Mouse (Mus musculus): Measurements from ENCODE around the gene Matn4. TPM values are rescaled to one million over a fixed set of nuclear protein-coding genes. Genes with fewer than 3 reads are reported as not detected.

The Matn4 gene
- polyA plus RNA-seq, 1 experiment from 2014 or later = 66.0 TPM

DNA sequence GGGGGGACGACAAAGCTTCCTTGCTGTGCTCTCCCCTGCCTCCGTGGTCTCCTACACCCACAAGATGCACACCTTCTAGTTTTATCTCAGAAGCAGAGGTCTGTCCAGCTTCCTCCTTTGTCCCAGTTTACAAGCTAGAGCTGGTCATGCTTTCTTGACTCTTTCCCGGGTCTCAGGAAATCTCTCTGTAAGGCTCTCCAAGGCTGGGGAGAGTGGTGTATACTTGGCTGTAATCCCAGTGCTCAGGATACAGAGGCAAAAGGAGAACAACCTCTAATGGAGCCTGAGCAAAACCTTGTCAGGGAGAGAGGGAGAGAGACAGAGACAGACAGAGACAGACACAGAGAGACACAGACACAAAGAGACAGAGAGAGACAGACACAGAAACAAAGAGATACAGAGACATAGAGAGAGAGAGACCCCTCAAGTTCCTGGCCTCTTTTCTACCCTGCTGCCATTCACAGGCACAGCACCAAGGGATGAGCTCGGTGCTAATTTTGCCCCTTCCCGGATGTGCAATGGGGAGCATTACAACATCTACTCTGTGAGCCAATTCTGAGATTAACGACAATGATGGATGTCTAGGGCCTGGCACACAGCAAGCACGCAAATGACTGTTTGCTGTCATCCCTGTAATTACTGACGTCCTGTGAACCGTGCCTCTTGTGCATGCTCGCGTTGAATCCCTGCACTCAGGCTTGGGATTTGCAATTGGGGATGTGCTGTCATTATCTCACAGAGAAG is 21.1 kb downstream of the Matn4 start:
- Histone ChIP-seq H3K4me3 (no peak overlapping the region), H3K4me2 (no peak overlapping the region), H3K4me1 (peaks cover 18% of the 10 kb centered on the region), H3K9me3 (no peaks in the 10 kb centered on the region), H3K9ac (no peak overlapping the region), H3K36me3 (no peaks in the 10 kb centered on the region), H3K27ac (no peak overlapping the region), H3K27me3 (peaks cover 26% of the 10 kb centered on the region)
- no peak for ATAC-seq (ENCODE audit: insufficient number of reproducible peaks, insufficient read depth, low FRiP score, low TSS enrichment, low read depth)
- 62% methylated on average over 11 of the region's 11 CpGs for WGBS

DNA sequence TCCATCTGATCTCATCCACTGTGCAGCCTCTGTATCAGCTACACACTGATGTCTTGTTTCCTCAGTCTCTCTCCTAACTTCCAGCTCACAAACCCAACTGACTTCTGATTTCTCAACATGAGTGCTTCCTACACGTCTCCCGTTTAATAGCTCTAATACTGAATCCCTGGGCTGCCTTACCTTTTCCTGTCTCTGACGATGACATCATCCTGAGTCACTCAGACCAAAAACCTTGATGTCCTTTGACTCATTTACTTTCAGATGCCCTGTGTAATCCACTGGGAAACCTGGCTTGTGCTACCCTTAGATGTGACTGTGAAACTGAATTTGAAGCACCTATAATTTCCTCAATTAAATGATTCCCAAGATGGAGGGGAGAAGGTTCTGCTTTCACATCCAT is 22.0 kb downstream of the Matn4 start:
- Histone ChIP-seq H3K27me3 (peaks cover 17% of the 10 kb centered on the region), H3K4me2 (no peak overlapping the region), H3K4me1 (peaks cover 16% of the 10 kb centered on the region), H3K9me3 (no peaks in the 10 kb centered on the region), H3K4me3 (no peak overlapping the region), H3K27ac (no peak overlapping the region), H3K9ac (no peak overlapping the region), H3K36me3 (no peaks in the 10 kb centered on the region)
- no peak for ATAC-seq (ENCODE audit: insufficient number of reproducible peaks, insufficient read depth, low FRiP score, low TSS enrichment, low read depth)
- WGBS = 79% methylated on average over 3 of the region's 3 CpGs

GRCm38 (mm10) chr2:164381726-164382125 is 23.2 kb downstream of the Matn4 start:
- Histone ChIP-seq H3K27ac (no peak overlapping the region), H3K9ac (no peak overlapping the region), H3K9me3 (no peaks in the 10 kb centered on the region), H3K4me2 (no peak overlapping the region), H3K36me3 (no peaks in the 10 kb centered on the region), H3K4me1 (peaks cover 11% of the 10 kb centered on the region), H3K4me3 (no peak overlapping the region), H3K27me3 (peaks cover 5% of the 10 kb centered on the region)
- ATAC-seq (ENCODE audit: insufficient number of reproducible peaks, insufficient read depth, low FRiP score, low TSS enrichment, low read depth) = no peak
- WGBS = 79% methylated on average over 8 of the region's 8 CpGs

- H3K27ac ChIP-seq = no peak overlapping the region
- no peaks in the 10 kb centered on the region for H3K27me3 ChIP-seq
- H3K9me3 ChIP-seq = no peaks in the 10 kb centered on the region
- H3K4me3 ChIP-seq = no peak overlapping the region
- no peak for ATAC-seq (ENCODE audit: insufficient number of reproducible peaks, insufficient read depth, low FRiP score, low TSS enrichment, low read depth)
- no peaks in the 10 kb centered on the region for H3K4me1 ChIP-seq
- no peak overlapping the region for H3K9ac ChIP-seq
- no peaks in the 10 kb centered on the region for H3K36me3 ChIP-seq
- H3K4me2 ChIP-seq = no peak overlapping the region
- WGBS = 86% methylated on average over 15 of the region's 15 CpGs
Measured at GRCm38 (mm10) chr2:164377478-164378426, 27.2 kb downstream of the Matn4 start.

- WGBS = 54% methylated on average over 4 of the region's 4 CpGs
- Histone ChIP-seq H3K4me2 (no peak overlapping the region), H3K9me3 (no peaks in the 10 kb centered on the region), H3K36me3 (no peaks in the 10 kb centered on the region), H3K27me3 (no peaks in the 10 kb centered on the region), H3K4me3 (no peak overlapping the region), H3K4me1 (no peaks in the 10 kb centered on the region), H3K27ac (no peak overlapping the region), H3K9ac (no peak overlapping the region)
- no peak for ATAC-seq (ENCODE audit: insufficient number of reproducible peaks, insufficient read depth, low FRiP score, low TSS enrichment, low read depth)
Measured at GRCm38 (mm10) chr2:164373187-164373586, 31.8 kb downstream of the Matn4 start.

- 31% methylated on average over 3 of the region's 3 CpGs for WGBS
- H3K9me3 ChIP-seq = no peaks in the 10 kb centered on the region
- no peaks in the 10 kb centered on the region for H3K4me1 ChIP-seq
- no peaks in the 10 kb centered on the region for H3K36me3 ChIP-seq
- no peak overlapping the region for H3K9ac ChIP-seq
- H3K4me2 ChIP-seq = no peak overlapping the region
- H3K27ac ChIP-seq = no peak overlapping the region
- no peaks in the 10 kb centered on the region for H3K27me3 ChIP-seq
- ATAC-seq (ENCODE audit: insufficient number of reproducible peaks, insufficient read depth, low FRiP score, low TSS enrichment, low read depth) = no peak
- no peak overlapping the region for H3K4me3 ChIP-seq
Measured at GRCm38 (mm10) chr2:164372408-164373053, 32.4 kb downstream of the Matn4 start.

DNA sequence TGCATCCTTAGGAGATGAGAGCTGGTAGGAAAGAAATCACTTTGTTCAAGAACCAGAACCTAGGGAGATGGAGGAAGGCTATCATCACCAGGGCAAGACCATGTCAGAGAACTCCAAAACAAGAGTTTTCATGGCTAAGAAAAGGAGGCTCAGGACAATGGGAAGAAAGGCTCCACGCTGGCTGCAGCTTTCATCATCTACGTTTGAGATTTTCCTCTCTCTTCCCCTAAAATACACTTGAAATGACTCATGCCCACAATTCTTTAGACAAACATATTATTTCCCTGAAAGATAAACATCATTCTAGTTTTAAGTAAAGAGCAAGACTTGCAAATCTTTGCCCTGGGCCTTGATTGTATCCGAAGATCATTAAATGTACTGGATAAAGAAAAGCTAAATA is 33.6 kb downstream of the Matn4 start:
- no peaks in the 10 kb centered on the region for H3K4me1 ChIP-seq
- no peak overlapping the region for H3K27ac ChIP-seq
- no peaks in the 10 kb centered on the region for H3K36me3 ChIP-seq
- ATAC-seq (ENCODE audit: insufficient number of reproducible peaks, insufficient read depth, low FRiP score, low TSS enrichment, low read depth) = no peak
- no peaks in the 10 kb centered on the region for H3K9me3 ChIP-seq
- no peak overlapping the region for H3K4me3 ChIP-seq
- no peaks in the 10 kb centered on the region for H3K27me3 ChIP-seq
- WGBS = 81% methylated on average over 3 of the region's 3 CpGs
- no peak overlapping the region for H3K9ac ChIP-seq
- H3K4me2 ChIP-seq = no peak overlapping the region

- H3K27ac ChIP-seq = no peak overlapping the region
- H3K4me3 ChIP-seq = no peak overlapping the region
- ATAC-seq (ENCODE audit: insufficient number of reproducible peaks, insufficient read depth, low FRiP score, low TSS enrichment, low read depth) = no peak
Measured at GRCm38 (mm10) chr2:164368620-164369105, 36.3 kb downstream of the Matn4 start.

DNA sequence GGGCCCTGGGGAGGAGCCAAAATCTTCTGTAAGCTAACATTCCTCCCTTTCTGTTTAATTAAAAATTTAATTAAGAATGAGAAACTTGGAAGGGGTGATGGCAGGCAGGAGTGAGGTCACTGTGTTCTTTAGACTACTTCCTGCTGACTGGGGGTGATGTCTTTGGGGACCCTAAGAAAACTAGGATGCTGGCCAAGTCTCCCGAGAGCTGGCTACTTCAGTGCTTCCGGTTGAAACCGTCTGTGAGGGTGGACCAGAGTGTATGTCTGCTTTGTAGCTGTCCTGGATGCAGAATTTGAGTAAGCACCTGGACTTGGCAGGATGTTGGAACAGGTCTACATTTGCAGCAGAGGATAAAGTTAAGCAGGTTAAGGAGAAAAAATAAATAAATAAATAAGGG is 38.0 kb downstream of the Matn4 start:
- 68% methylated on average over 3 of the region's 3 CpGs for WGBS
- no peak for ATAC-seq (ENCODE audit: insufficient number of reproducible peaks, insufficient read depth, low FRiP score, low TSS enrichment, low read depth)
- no peak overlapping the region for H3K9ac ChIP-seq

More at GRCm38 (mm10) chr2:164368620-164369105, 36.3 kb downstream of the Matn4 start:
- Histone ChIP-seq H3K9me3 (no peaks in the 10 kb centered on the region; the same call in 1 of the 2 replicates), H3K9ac (no peak overlapping the region), H3K4me2 (no peak overlapping the region), H3K4me1 (no peaks in the 10 kb centered on the region), H3K27me3 (no peaks in the 10 kb centered on the region), H3K36me3 (no peaks in the 10 kb centered on the region)
- 82% methylated on average over 6 of the region's 6 CpGs for WGBS

GRCm38 (mm10) chr2:164360974-164361657 is 43.8 kb downstream of the Matn4 start:
- Histone ChIP-seq H3K9me3 (no peaks in the 10 kb centered on the region; the same call in 1 of the 2 replicates), H3K27ac (no peak overlapping the region), H3K36me3 (no peaks in the 10 kb centered on the region), H3K9ac (no peak overlapping the region), H3K4me2 (no peak overlapping the region), H3K4me3 (no peak overlapping the region), H3K4me1 (no peaks in the 10 kb centered on the region), H3K27me3 (peaks cover 6% of the 10 kb centered on the region)
- ATAC-seq (ENCODE audit: insufficient number of reproducible peaks, insufficient read depth, low FRiP score, low TSS enrichment, low read depth) = no peak
- WGBS = 35% methylated on average over 13 of the region's 13 CpGs

More for the DNA sequence above, 38.0 kb downstream of the Matn4 start:
- H3K36me3 ChIP-seq = no peaks in the 10 kb centered on the region
- H3K4me1 ChIP-seq = no peaks in the 10 kb centered on the region
- no peak overlapping the region for H3K4me2 ChIP-seq
- H3K27me3 ChIP-seq = peaks cover 6% of the 10 kb centered on the region
- no peak overlapping the region for H3K27ac ChIP-seq
- no peak overlapping the region for H3K4me3 ChIP-seq
- no peaks in the 10 kb centered on the region; the same call in 1 of the 2 replicates for H3K9me3 ChIP-seq

- no peaks in the 10 kb centered on the region for H3K9me3 ChIP-seq
- WGBS = 72% methylated on average over 5 of the region's 5 CpGs
- no peak overlapping the region for H3K4me2 ChIP-seq
- peaks cover 6% of the 10 kb centered on the region for H3K27me3 ChIP-seq
- no peak overlapping the region for H3K4me3 ChIP-seq
- no peak for ATAC-seq (ENCODE audit: insufficient number of reproducible peaks, insufficient read depth, low FRiP score, low TSS enrichment, low read depth)
- H3K4me1 ChIP-seq = no peaks in the 10 kb centered on the region
- no peak overlapping the region for H3K9ac ChIP-seq
- no peak overlapping the region for H3K27ac ChIP-seq
- H3K36me3 ChIP-seq = no peaks in the 10 kb centered on the region
Measured at GRCm38 (mm10) chr2:164359668-164360067, 45.3 kb downstream of the Matn4 start.

Data from embryonic facial prominence, embryonic 13.5 days (tissue).